Mouse (Mus musculus) cerebellum, adult 11 months (tissue): Measurements from ENCODE around the gene Irf9.

Source experiments
- DNase-seq: peaks from one replicate; pipeline ENCODE4 v3.0.0; 2022

The Irf9 gene

GRCm38 (mm10) chr14:55616844-55617243, 13.5 kb downstream of the Irf9 start:
- no peak for DNase-seq

GRCm38 (mm10) chr14:55617822-55618221, 14.5 kb downstream of the Irf9 start, which contains the start of gene Rec8:
Rec8 (plus strand) TSS chr14:55618037.
- DNase-seq, result peak; percentile 63

GRCm38 (mm10) chr14:55618486-55619195, 15.3 kb downstream of the Irf9 start:
- DNase-seq, result peak; percentile 26

- no peak for DNase-seq
Observed at GRCm38 (mm10) chr14:55628077-55628827, 24.9 kb downstream of the Irf9 start.

GRCm38 (mm10) chr14:55629312-55629711, 25.9 kb downstream of the Irf9 start:
- DNase-seq, result no peak

GRCm38 (mm10) chr14:55634874-55635522, 31.6 kb downstream of the Irf9 start:
- peak; percentile 60 for DNase-seq

GRCm38 (mm10) chr14:55635523-55636007, 32.2 kb downstream of the Irf9 start, which contains the start of gene Ipo4:
Ipo4 (minus strand) TSS chr14:55635957.
- peak; percentile 71 for DNase-seq

GRCm38 (mm10) chr14:55637795-55638194, 34.4 kb downstream of the Irf9 start, which contains the start of gene Gm49378:
Gm49378 (minus strand) TSS chr14:55637895.
- DNase-seq, result no peak

- no peak for DNase-seq
Observed at GRCm38 (mm10) chr14:55640816-55641215, 37.4 kb downstream of the Irf9 start.

GRCm38 (mm10) chr14:55641291-55641690, 37.9 kb downstream of the Irf9 start:
- no peak for DNase-seq

GRCm38 (mm10) chr14:55642679-55643059, 39.3 kb downstream of the Irf9 start:
- DNase-seq, result no peak

GRCm38 (mm10) chr14:55643060-55643907, 39.9 kb downstream of the Irf9 start, which contains the start of gene Tm9sf1:
Tm9sf1 (minus strand) TSS chr14:55643806.
- DNase-seq, result peak; percentile 81

GRCm38 (mm10) chr14:55644261-55644888, 41.0 kb downstream of the Irf9 start:
- DNase-seq, result no peak

- no peak for DNase-seq
Observed at GRCm38 (mm10) chr14:55649884-55650283, 46.5 kb downstream of the Irf9 start, which contains the start of gene Tssk4. Tssk4 (plus strand) TSS chr14:55650184.

GRCm38 (mm10) chr14:55651528-55651927, 48.2 kb downstream of the Irf9 start:
- DNase-seq, result no peak

GRCm38 (mm10) chr14:55656935-55657334, 53.6 kb downstream of the Irf9 start:
- DNase-seq, result no peak

GRCm38 (mm10) chr14:55658011-55658410, 54.6 kb downstream of the Irf9 start:
- no peak for DNase-seq
